Mouse (Mus musculus) telencephalon, adult 2 months (tissue): ENCODE measurements around the gene Mast4.

Source experiments
- DNase-seq: peaks from one replicate; pipeline ENCODE4 v3.0.0-alpha.2; 2011; ENCODE audit warnings: low read depth, low spot score

Gene Mast4

DNA sequence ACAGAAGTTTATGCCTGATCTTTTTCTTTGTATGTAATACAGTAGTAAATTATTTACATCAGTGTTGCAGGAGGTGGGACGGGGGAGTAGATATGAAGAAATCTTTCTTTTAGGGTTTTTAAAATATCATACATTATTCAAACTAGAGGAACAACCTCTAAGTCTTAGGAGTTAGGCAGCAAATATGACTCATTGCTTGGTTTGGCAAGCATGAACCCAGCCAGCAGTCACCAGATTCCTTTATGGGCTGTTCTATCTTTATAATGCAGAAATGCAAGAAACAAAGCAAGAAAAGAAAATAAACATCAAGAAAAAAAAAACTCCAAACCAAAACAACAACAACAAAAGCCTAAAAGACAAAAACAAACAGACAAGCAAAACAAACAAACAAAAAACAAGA is 344.2 kb downstream of the Mast4 start:
- DNase-seq, result no peak

DNA sequence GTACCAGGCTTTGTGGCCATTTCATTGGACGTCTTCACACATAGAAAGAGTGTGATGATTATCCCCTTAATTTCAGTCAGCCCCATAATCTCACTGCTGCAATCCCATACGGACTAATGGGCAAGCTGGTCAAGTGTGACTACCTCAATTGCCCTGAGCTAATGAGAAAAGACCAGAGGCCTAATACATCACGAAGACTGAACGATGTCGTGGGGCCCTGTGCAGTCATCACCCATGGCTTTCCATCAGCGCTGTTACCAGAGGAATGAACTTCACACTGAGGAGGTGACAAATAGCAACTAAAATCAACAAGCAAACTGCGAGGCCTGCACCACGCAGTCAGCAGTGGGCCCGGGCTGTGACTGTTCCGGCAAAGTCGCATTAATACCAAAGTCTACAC is 344.7 kb downstream of the Mast4 start:
- no peak for DNase-seq

DNA sequence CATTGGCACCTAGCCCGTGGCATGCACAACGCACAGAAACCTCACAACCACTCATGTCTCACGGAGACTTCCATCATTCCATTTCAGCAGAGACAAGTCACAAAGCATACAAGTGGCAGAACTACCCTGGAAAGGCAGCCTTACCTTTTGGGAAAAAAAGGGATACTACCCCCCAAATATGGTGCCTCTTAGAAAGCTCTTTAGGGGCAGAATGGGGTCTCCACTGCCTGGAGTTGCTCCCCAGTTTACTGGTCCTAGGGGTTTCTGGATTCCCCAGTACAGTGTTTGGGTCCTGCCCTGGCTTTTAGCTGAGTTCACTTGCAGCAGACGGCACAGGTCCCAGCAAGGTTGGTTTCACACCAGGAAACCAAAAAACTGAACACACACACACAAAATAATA is 345.3 kb downstream of the Mast4 start:
- no peak for DNase-seq

DNA sequence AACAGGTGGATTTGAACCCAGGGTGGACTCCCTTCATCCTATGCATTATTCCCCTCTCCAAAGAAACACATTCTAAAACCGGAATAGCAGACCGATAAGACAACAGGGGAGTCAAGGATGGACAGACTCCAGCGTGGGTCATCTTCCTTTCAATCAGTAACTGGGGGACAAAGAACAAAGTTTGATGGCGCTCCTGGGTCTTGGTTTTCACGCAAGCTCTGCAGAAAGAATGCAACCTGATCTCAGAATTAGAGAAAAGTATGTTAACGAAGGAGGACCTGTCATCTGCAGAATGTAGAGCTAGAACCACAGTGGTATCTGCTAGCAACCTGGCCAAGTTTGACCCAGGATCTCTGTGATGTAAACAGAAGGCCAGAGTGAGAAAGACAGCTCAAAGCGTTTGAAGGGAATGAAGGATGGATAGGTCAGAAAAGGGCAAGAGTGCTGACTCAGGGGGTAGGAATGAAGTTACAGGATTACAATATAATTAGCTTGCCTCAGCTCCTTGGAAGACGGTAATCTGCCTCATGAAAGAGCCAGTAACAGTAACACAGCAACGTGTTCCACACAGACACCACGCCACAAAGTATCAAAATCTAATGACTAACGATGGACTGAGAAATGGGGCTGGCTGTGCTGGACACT is 345.9 kb downstream of the Mast4 start:
- DNase-seq, result no peak

DNA sequence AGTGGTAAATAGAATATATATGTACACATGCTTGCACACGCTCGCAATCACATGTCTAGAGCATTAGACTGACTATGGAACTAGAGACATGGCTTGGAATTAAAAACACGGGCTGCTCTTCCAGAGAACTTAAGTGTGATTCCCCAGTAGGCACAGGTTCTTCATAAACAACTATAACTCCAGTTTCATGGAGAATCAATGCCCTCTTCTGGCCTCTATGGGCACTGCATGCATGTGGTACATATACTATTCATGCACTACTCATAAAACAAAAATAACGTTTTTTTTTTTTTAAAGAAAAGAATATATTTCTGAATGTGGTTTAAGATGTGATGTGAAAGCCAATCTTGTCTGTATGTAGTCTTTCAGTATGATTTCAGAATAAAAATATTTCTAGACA is 349.7 kb downstream of the Mast4 start:
- DNase-seq, result no peak

DNA sequence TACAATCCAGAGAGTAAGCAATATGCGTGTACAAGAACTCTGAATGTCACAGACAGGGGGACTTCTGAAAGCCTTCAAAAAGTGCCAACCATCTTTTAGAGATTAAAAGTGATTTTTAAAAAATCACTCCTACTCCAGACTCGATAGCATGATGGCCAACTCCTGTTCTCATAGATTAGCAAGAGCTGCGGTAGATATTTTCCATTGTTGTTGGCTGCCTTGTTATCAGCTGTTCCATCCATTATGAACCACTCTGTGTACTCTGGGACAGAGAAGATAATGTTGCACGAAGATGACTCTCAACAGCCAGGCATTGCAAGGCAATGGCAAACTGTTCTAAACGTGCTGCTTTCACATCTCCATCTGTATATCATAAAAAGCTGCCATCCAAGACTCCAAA is 360.4 kb downstream of the Mast4 start:
- no peak for DNase-seq

DNA sequence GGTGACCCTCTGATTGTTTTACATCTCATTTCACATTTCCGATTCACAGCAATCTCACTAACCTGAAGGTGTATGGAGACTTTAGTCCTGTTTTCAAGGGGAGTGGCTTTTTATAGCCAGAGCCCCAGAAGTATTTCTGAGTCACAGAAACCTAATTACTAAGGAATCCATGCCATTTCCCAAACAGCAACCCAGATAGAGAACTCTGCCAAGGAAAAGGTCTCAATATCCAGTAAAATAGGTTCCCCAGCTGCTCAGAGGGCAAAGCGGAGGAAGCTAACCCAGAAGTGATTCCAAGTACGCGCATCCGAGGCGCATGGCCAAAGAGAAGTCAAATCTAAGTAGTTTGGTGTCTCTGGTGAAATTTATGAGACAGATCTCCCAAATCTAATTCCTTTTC is 370.8 kb downstream of the Mast4 start:
- DNase-seq, result no peak

DNA sequence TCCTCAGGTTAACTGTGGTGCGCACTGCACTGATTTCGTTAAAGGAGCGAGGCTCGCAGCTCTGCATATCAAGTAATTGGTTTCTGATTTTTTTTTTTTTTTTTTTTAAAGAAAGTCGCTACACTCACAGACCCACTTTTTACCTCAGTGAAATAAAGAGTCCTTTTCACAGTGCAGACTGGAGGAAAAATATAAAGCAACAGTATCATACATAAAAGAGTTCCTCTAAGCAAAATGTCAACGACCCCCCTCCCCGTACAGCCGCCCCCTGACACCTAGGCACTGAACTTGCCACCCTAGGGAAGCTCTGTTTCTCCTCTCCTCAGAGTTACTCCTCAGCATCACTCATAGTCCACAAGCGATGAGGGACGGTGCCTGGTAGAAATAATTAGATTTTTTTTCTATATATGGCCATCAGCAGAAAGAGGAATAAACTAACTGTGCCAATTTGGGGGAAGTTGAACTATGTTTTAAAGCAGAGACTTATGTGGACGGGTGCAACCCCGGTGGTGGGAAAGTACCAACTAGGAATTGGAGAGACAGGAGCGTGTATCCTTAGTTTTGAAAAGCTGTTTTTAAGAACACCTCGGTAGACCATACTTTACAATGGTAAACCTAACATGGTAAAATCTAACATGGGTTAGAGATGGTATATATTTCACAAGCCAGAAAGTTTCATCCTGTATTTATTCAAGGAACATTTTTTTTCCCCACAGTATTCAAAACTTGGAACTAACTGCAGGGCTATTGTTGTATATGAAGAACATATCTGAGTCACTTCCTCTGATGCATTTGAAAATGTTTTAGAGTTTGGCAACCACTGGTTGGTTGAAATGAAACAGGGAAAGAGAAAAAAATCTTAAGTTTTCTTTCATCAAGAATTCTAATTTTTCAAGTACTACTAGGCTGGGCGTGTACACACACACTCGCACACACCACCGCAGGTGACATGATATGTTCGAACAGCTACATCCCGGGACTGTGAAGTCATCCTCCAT is 375.7 kb downstream of the Mast4 start:
- DNase-seq, result no peak

DNA sequence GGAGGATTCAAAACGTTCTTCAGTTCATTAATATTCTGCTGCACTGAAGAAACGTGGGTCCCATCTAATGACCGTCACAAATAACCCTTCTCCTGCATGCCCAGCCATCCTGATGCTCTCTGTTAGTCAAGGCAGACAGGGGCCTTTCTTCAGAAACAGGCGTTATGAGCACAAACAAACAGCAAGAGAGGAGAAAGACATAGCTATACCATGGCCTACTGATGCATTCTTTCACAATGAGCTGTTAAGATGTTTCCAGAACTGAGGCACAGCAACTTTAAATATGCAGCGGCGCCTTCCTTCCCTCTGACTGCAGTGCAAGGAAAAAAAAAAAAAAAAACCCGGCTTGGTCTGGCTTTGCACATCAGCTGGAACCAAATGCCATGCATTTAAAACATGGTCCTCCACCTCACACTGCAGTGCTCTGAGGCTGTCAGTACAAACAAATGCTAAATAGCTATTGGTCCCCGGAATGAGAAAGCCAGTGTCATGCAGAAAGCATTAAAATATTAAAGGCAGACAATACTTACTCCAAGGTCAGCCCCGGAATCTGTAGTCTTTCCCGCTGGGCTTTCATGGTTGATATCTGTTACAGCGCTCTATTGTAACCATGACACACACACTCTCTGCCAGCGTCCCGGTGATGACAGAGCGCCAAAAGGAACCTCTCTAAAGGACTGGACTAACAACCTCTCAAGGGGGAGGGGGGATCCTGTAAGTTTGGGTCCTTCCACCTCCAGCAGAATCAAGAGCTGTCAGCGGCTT is 376.6 kb downstream of the Mast4 start:
- no peak for DNase-seq

DNA sequence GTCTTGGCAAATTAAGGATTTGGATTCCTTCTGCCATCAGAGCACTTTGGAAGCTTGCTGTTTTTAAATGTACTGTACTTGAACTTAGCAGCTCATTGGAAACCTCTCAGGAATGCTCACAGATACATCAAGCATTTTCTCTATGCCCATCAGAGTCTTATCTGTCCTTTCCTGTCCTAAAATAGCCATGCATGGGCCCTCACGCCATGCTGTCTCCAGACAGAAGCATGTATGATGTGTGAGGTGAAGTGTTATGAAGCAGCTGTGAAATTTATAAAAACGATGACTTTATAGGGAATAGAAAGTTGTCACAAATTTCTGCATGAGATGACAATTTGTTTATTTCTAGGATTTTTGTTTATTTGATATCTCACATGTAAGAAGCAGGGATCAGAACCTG is 378.8 kb downstream of the Mast4 start:
- no peak for DNase-seq

DNA sequence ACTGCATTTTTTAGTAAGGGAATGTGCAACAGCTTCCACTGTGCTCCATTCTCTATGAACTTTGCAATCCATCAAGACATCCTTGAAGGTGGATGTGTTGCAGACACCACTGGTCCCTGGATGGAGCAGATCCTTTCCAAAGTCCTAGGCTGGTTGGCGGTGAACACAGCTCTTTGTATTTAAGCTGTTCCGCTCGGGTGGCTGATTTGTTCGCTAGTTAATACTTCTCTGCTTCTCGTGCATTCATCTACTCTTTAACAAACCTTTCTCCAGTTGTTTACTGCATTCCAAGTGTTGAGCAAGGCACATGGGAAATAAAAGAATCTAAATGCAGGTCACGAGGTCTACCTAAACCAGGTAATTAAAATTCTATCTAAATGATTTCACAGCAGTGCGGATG is 384.5 kb downstream of the Mast4 start:
- no peak for DNase-seq

DNA sequence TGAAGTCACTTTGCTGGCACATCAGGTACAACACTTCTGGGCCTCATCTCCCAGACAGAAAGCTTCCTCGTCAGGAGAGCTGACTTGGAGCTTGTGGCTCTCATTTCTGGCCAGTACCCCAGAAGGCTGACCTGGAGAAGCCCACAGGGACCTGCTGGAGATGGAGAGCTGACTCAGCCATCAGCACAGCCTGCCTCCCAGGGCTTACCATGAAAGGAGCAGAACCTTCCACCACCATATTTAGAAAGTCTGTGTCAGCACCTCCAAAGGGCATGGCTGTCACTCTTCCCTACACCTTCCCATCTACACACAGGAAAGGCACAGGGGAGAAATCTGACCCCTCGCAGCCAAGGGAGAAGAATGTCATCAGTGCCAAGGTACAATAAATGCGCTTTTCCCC is 385.3 kb downstream of the Mast4 start:
- no peak for DNase-seq

DNA sequence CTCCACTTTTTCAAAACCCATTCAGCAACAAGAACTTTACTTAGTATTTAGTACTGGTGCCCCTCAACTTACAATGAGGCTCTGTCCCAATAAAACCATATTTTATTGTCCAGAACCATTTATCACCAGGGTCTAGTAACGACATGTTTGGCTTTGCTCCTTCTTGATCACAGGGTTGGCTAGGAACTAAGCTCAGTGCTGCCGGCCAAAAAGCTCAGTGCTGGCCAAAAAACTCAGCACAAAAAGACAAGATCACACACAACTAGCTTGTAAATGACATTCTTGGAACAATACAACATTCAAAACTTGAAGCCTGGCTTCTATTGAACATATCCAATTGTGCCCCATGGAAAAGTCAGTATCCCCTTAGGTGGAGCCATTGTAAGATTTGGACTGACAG is 386.8 kb downstream of the Mast4 start:
- DNase-seq, result no peak

DNA sequence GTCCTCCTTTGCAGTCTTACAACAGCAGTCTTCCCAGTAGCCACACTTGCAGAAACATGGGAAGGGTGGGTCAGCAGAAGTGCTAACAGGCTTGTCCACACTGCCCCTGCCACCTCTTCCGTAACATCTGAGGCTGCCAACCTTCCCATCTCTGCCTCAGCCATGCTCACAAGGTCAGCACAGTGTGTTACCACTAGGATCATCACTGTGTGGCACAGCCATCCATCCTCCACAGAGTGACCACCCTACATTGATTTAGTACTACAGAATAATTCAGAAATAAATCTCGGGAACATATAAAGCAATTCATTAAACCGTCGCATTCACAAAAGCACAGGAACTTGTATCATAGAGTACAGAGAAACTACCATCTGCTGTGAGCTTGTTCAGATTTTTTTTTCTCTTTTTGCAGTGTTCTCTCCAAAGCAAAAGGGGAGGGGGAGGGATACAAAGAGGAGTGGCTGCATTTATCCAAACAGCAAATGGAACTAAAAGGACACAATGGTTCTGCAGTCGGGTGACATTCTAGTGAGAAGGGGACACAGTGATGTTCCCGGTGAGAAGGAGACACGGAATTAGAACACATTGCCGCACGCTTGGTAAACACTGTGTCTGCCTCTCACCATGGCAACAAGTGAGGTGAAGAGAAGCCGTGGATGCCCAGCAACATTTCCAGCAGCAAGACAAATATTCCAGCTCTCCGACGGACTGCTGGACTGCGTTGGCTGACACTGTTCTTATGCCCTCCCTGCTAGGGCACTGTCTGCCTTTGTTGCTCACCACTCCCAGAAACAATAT is 388.1 kb downstream of the Mast4 start:
- DNase-seq, result no peak

DNA sequence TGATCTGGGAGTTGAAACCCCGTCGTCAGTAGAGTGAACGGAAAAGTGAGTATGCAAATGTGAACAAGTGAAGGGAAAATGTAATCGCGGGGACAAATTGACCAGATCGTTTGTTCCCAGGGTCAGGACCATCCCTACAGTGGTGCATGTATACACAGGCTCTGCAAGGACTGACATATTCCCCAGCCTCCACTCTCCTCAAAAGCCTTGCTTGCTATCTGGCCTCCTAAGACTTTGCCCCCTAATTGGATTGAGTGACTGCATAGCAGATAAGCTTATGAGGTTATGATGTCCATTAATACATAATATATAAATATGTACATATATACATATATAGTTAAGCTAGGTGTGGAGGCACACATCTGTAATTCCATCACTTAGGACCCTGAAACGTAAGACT is 388.8 kb downstream of the Mast4 start:
- DNase-seq, result no peak

DNA sequence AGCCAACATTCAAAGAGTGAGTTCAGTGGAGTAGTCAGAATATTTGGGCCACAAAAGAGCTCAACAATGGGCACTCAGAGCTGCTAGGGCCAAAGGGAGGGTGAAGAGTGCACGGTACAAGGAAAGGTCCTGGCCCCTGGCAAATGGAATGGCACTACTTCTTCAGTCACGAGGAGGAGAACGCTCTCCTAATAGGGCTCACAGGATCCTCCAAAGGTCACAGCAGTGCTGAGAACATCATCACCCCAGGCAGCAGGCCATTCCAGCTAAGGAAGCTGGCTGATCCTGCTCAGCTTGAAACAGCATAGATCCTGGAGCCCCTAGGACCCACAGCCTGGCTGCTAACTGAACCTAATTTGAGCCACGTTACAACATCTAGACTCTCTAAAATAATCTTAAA is 389.8 kb downstream of the Mast4 start:
- DNase-seq, result no peak

DNA sequence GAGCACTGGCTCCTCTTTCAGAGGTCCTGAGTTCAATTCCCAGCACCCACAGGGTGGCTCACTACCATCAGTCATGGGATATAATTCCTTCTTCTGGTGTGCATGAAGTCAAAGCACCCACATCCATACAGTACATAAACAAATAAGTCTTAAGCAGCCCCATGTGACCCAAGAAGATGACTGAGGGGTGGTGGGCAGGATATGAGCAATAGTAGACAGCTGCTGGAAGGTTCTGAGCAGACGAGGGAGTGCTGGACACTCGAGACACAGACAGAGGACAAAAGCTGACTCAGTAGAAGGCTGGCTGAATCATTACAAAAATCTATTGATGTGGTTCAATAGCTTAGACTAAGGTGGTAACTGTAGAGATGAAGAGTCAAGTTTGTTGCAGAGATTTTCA is 391.7 kb downstream of the Mast4 start:
- DNase-seq, result no peak

DNA sequence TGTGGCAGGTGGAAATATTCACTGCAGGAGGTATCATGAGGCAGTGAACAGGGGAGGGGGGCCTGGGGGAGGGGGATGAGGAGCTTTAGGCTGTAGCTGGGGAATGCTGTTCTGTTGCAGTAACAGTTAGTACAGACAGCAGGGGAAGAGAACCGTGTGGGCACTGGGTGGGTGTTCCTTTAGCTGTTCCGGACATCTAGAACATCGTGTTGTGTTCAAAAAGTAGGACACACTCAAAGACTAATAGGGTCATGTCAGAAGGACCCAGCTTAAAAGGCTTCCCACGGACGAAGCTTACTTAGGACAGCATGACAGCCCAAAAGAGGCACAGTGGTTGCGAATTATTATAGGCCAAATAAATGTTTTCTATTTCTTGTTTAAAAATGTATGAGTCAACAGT is 393.8 kb downstream of the Mast4 start:
- no peak for DNase-seq

DNA sequence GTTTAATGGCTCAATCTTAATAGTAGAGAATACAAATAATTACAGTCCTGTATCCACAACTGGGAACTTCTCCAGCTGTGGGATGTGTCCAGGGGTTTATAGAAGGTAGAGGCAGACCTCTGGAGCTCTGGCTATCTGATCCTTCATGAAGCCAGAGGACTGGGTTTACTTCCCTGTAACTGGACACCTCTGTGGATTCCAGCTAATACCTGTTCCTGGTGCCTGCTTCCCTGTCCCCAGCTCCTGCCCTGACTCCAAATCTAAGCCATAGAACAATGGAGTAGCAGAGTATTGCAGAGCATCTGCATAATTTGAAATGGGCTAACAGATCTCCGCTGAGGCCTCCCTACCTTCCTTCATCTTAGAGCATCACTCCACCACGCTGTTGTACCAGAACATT is 398.1 kb downstream of the Mast4 start:
- DNase-seq, result no peak

DNA sequence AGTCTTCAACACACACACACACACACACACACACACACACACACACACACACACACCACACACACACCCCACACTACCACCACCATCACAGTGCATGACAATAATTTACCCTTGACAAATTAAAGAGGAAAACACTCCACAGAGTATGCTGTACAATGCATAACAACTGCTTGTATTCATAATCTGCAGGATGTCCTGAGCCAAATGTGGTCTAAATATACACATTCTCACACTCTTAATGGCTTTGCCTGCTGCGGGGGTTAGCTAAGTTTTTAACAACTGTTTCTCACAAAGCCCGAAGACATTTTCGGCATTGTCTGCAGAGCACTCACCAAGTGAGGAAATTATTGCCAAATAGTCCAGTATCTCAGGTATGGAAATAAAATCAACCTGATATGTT is 398.5 kb downstream of the Mast4 start:
- no peak for DNase-seq

DNA sequence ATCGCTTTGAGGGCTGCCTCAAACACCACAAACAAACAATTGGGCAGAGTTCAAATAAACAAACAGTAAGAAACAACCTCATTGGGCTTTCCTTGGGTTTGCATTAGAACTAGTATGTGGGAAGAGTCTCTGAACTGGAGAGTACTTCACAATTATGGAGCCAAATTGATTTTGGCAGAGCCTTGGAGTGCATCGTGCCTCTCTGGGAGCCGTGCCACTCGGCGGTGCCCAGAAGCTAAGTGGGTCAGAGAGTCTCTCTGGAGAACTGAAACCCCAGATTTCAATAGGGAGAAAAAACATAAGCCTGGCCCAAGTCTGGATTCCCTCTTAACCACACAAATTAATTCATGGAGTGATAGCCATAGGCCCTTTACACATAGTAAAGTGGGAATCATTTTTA is 400.6 kb downstream of the Mast4 start:
- DNase-seq, result no peak

DNA sequence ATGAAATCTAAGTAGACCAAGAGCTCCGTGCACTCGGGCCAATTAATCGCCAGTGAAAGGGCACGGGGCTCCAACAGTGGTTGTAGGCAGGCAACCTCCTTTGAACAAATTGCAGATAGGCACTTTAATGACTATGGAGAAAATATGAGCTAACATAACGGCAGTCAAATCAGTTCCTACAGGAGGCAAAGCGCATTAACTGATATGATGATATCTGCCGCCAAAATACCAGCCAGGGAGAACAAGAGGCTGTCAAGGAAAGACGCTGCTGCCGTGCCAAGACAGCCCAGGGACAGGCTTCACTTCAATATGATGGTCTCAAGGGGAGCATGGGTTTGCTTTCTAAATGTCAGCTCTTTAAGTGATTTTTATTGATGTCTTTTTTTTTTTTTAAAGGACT is 401.9 kb downstream of the Mast4 start:
- DNase-seq, result no peak
